Mouse (Mus musculus) ES-E14 (cell line): ENCODE data around the gene Malsu1. TPM values are rescaled to one million over a fixed set of nuclear protein-coding genes. Genes with fewer than 3 reads are reported as not detected.

Experiments
- DNase-seq: peaks from one replicate; pipeline ENCODE4 v3.0.0-alpha.2; 2013; ENCODE audit warnings: low read depth, low spot score
- H3K27ac ChIP-seq: 2 replicates; pipeline ENCODE4 v1.5.1; 2012; ENCODE audit warnings: low read depth, mild to moderate bottlenecking, low read length, moderate library complexity, mixed read lengths; ENCODE audit not compliant: poor library complexity, insufficient read depth, severe bottlenecking
- H3K36me3 ChIP-seq: 2 replicates; pipeline ENCODE4 v1.6.1; 2012; ENCODE audit warnings: mild to moderate bottlenecking, low read length, moderate library complexity, mixed read lengths; ENCODE audit not compliant: control insufficient read depth, poor library complexity, insufficient read depth, severe bottlenecking
- H3K4me1 ChIP-seq, 2 experiments: fragments of 150-350 bp in 1 of 2; sonication (generic) in 1 of 2; 2 replicates each; pipeline ENCODE4 v1.6.1; 2012; ENCODE audit warnings: low read length in 2 of 2, mild to moderate bottlenecking in 1 of 2, mixed read lengths in 1 of 2; ENCODE audit not compliant: control insufficient read depth in 2 of 2, insufficient read depth in 2 of 2, poor library complexity in 1 of 2
- H3K4me3 ChIP-seq, 2 experiments: fragments of 150-350 bp in 1 of 2; sonication (generic) in 1 of 2; 2 replicates each; pipeline ENCODE4 v1.5.1; 2012; ENCODE audit warnings: low read length in 2 of 2, low read depth in 1 of 2, mild to moderate bottlenecking in 1 of 2, mixed read lengths in 1 of 2; ENCODE audit not compliant: insufficient read depth in 1 of 2, poor library complexity in 1 of 2, severe bottlenecking in 1 of 2
- H3K9ac ChIP-seq: 2 replicates; pipeline ENCODE4 v1.6.1; 2012; ENCODE audit warnings: low read depth, mild to moderate bottlenecking, low read length, mixed read lengths; ENCODE audit not compliant: poor library complexity, insufficient read depth, severe bottlenecking
- H3K9me3 ChIP-seq: fragments of 150-350 bp; sonication (generic); 2 replicates; pipeline ENCODE4 v1.6.1; 2012; ENCODE audit warnings: low read depth, mild to moderate bottlenecking, low read length; ENCODE audit not compliant: control insufficient read depth, insufficient read depth
- CHD2 ChIP-seq: IDR thresholded peaks from 2 replicates; pipeline ENCODE4 v1.6.1; 2014; ENCODE audit warnings: mild to moderate bottlenecking, low read depth, low read length, inconsistent platforms
- HCFC1 ChIP-seq: IDR thresholded peaks from 2 replicates; pipeline ENCODE4 v1.6.1; 2012; ENCODE audit warnings: low read length, inconsistent platforms, borderline replicate concordance; ENCODE audit not compliant: insufficient read depth
- MAFK ChIP-seq: IDR thresholded peaks from 2 replicates; pipeline ENCODE4 v1.6.1; 2014; ENCODE audit warnings: mild to moderate bottlenecking, low read depth, low read length, inconsistent platforms; ENCODE audit not compliant: insufficient read depth
- ZC3H11A ChIP-seq: IDR thresholded peaks from 2 replicates; pipeline ENCODE4 v1.6.1; 2012; ENCODE audit warnings: low read depth, mild to moderate bottlenecking, inconsistent platforms, low read length, borderline replicate concordance
- ZNF384 ChIP-seq: IDR thresholded peaks from 2 replicates; pipeline ENCODE4 v1.6.1; 2012; ENCODE audit warnings: low read depth, low read length, inconsistent platforms
- in situ Hi-C, 2 experiments: fragments of 600-800 bp; cut with MboI; formaldehyde crosslinking; loops; one replicate each; pipeline ENCODE4 v1.15.1; 2025; ENCODE audit warnings: low sequenced_read_pairs in 2 of 2, inconsistent platforms in 1 of 2; ENCODE audit not compliant: unreplicated experiment in 2 of 2
- total RNA-seq: library from RNA; depleted of rRNA; stranded (reverse); fragments of 300-350 nt; gene quantifications from 2 replicates; pipeline ENCODE4 v1.2.3, GENCODE M21; 2012; rRNA removed

Gene Malsu1
- total RNA-seq: 27.3 and 28.8 TPM in 2 replicates

DNA sequence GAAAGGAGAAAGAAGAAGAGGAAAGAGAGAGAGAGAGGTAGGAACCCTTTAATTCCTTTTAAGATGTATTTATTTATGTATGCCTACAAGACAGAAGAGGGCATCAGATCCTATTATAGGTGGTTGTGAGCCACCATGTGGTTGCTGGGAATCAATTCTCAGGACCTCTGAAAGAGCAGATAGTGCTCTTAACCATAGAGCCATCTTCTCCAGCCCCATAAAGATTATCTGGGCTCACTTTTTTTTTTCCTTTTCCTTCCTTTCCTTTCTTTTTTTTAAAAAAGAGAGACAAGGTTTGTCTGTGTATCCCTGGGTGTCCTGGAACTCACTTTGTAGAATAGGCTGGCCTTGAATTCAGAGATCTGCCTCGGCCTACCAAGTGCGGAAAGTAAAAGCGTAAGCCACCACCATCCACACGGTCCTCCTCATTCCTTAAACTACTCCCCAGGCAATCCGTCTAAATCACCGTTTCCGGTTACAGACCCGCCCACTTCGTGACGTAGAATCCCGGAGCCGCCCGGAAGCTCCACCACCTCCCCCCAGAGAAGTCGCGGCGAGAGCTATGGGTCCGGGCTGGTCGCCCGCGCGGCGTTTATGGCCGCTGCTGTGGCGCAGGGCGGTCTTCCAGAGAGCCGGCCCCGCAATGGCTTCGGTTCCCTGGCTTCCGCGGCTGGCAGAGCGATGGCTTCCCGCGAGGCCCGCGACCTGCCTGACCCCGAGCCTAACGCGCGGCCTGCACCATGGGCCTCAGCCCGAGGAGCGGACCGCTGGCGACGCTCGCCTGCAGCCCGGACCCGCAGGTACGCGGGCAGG, at the start of gene Malsu1:
Gene Malsu1, plus strand, starts transcription at position 492 of the 813 bp plus-strand sequence.
- H3K36me3 ChIP-seq: no peaks in the 10 kb centered on the region; the same call in 1 of the 2 replicates
- no peaks in the 10 kb centered on the region for H3K9me3 ChIP-seq
- TF ChIP-seq ZNF384 (no peak), HCFC1 (peak; percentile 75; the same call in 1 of the 2 replicates), MAFK (0 out of 2 replicates have a peak, but pooled peaks have one; percentile 0)
- peak; percentile 93 for DNase-seq
- H3K27ac ChIP-seq: peak within 1 kb of the TSS; percentile 42
- peaks cover 0 to 8% of the 10 kb centered on the region in 2 experiments; a peak in 2 of 4 replicates for H3K4me1 ChIP-seq
- H3K4me3 ChIP-seq: peak within 1 kb of the TSS; percentile 81 to 82
- peak within 1 kb of the TSS; percentile 91 for H3K9ac ChIP-seq
- in situ Hi-C loops: no loop called here

DNA sequence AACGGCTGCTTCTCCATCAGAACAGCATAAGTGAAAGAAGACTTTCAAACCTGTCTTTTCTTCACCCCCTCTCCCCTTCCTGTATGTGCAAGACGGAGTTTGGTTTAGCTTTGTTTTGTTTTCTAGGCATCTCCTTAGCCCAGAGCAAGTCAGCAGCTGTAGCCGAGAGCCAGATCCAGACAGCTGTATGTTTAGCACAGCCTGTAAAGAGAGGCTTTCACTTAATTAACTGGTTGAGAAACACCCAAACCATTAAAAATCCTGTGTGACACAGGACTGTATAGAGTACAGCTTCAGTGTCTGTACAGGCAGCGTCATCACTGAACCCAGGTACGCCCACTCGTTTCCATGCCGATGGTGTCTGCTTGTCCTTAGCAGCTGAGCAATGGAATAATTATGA, 48.3 kb upstream of the Malsu1 start:
- no peak for DNase-seq
- in situ Hi-C loops: loop anchor here in 1 of 2 experiments (25.0 kb wide), 1 partner anchor 337 kb away; the partner anchor contains the start of gene Fam221a
- no peak for TF ChIP-seq ZNF384
- no peak for TF ChIP-seq HCFC1
- no peak for TF ChIP-seq ZC3H11A
- no peak for TF ChIP-seq CHD2
- TF ChIP-seq MAFK: no peak

DNA sequence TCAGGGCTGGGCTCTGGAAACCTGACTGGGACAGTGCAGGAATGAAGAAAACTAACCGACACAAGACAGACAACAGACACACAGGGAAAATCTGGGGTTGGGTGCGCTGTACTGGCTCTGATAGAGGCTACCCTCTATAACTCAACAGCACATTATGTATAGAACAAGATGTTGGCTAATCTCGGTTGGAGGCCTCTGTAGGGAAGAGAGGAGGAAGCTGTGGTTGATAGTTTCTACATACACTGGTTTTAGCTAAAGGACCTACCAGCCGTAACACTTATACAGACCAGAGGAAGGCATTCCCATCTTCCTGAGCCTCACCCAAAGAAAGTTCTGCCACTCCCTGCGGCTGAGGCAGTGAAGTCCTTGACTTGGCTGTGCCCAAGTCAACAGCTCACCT, 47.1 kb upstream of the Malsu1 start:
- peaks cover 2 to 7% of the 10 kb centered on the region in 2 experiments; a peak in 1 of 4 replicates for H3K4me1 ChIP-seq
- no peak for TF ChIP-seq ZNF384
- no peak for TF ChIP-seq MAFK
- no peak for TF ChIP-seq ZC3H11A
- no peak for TF ChIP-seq CHD2
- TF ChIP-seq HCFC1: no peak
- in situ Hi-C loops: loop anchor here in 1 of 2 experiments (25.0 kb wide), 1 partner anchor 336 kb away; the partner anchor contains the start of gene Fam221a
- no peaks in the 10 kb centered on the region for H3K9me3 ChIP-seq
- H3K27ac ChIP-seq: no peak overlapping the region
- H3K36me3 ChIP-seq: no peaks in the 10 kb centered on the region
- H3K4me3 ChIP-seq: no peak overlapping the region
- H3K9ac ChIP-seq: no peak overlapping the region
- no peak for DNase-seq

More for the DNA sequence above, 48.3 kb upstream of the Malsu1 start:
- H3K9me3 ChIP-seq: no peaks in the 10 kb centered on the region
- H3K4me1 ChIP-seq: peaks cover 2 to 7% of the 10 kb centered on the region in 2 experiments; a peak in 1 of 4 replicates
- H3K4me3 ChIP-seq: no peak overlapping the region
- no peak overlapping the region for H3K9ac ChIP-seq
- H3K27ac ChIP-seq: no peak overlapping the region
- no peaks in the 10 kb centered on the region for H3K36me3 ChIP-seq

DNA sequence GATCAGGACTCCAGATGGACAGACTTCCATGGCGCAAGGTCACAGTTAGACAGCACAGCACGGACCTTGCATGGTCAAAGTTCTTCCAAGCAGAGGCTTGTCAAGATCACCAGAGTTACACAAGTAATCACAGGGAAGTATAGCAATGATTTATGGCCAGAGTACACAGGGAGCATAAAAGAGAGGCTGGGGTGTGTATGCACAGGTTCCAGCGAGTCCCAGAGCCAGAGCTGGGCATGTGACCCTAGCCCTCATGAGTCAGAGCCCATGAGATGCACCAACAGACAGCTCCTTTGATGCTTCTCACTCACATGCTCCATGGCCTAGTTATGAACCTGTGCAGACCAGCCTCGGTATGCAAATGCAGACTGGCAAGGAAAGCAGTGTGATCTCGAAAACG, 45.6 kb upstream of the Malsu1 start:
- Histone ChIP-seq H3K9me3 (no peaks in the 10 kb centered on the region), H3K9ac (no peak overlapping the region)
- in situ Hi-C loops: loop anchor here in 1 of 2 experiments (25.0 kb wide), 1 partner anchor 334 kb away; the partner anchor contains the start of gene Fam221a

More for the DNA sequence above, 45.6 kb upstream of the Malsu1 start:
- no peak for DNase-seq
- Histone ChIP-seq H3K36me3 (no peaks in the 10 kb centered on the region), H3K27ac (no peak overlapping the region), H3K4me3 (no peak overlapping the region), H3K4me1 (0 out of 4 replicates have a peak, but pooled peaks cover 0 to 2% of the 10 kb centered on the region in 2 experiments)
- no peak for TF ChIP-seq ZC3H11A
- no peak for TF ChIP-seq ZNF384
- TF ChIP-seq MAFK: no peak
- TF ChIP-seq HCFC1: no peak
- no peak for TF ChIP-seq CHD2
